Mouse (Mus musculus): ENCODE measurements at regions not wholly inside any gene's neighbourhood (a gene's known extent, or its start where the extent isn't known, plus 50 kb on each side); places are given as distances from the start of the nearest gene placed in this dataset.

- H3K4me1 ChIP-seq, result no peaks in the 10 kb centered on the region
- WGBS, result 76% methylated on average over 4 of the region's 4 CpGs
- H3K27me3 ChIP-seq (replicated peaks), result no peaks in the 10 kb centered on the region
- no peak for ATAC-seq (ENCODE audit: low FRiP score)
- H3K9me3 ChIP-seq (replicated peaks), result no peaks in the 10 kb centered on the region
- H3K4me3 ChIP-seq (replicated peaks), result no peak overlapping the region
- H3K36me3 ChIP-seq, result no peaks in the 10 kb centered on the region
- no peak overlapping the region for H3K4me2 ChIP-seq
- H3K27ac ChIP-seq (replicated peaks), result no peak overlapping the region
- no peak overlapping the region for H3K9ac ChIP-seq (replicated peaks)
Measured at GRCm38 (mm10) chr3:128911122-128911521, 288.6 kb upstream of the Pitx2 start.

- no peak for ATAC-seq (ENCODE audit: low FRiP score)
- Histone ChIP-seq H3K9ac (replicated peaks) (no peak overlapping the region), H3K4me1 (no peaks in the 10 kb centered on the region), H3K36me3 (no peaks in the 10 kb centered on the region), H3K27me3 (replicated peaks) (no peaks in the 10 kb centered on the region), H3K9me3 (replicated peaks) (no peaks in the 10 kb centered on the region), H3K27ac (replicated peaks) (no peak overlapping the region), H3K4me2 (no peak overlapping the region), H3K4me3 (replicated peaks) (no peak overlapping the region)
Measured at GRCm38 (mm10) chr3:128921428-128921827, 278.2 kb upstream of the Pitx2 start.

DNA sequence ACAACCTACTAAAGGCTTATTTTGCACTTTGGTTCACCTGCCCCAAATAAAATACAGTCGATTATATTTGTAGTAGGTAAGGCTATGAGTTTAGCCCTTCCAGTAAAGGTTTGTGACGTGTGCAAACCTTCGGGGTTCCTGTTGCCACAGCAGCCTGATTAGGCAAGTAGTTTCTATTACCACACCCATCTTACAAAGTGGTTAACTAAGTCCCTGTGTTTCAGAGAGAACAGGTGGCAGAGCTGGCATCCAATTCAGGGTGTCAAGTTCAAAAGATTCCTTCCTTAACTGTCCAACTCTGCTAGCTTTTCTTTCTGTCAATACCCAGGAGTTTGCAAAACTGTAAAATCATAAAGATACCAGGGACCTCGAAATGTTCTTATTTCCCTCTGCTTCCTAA, 277.5 kb upstream of the Pitx2 start:
- WGBS, result 68% methylated on average over 4 of the region's 4 CpGs
- Histone ChIP-seq H3K27ac (replicated peaks) (no peak overlapping the region), H3K4me3 (replicated peaks) (no peak overlapping the region), H3K9ac (replicated peaks) (no peak overlapping the region), H3K27me3 (replicated peaks) (no peaks in the 10 kb centered on the region), H3K9me3 (replicated peaks) (no peaks in the 10 kb centered on the region), H3K36me3 (no peaks in the 10 kb centered on the region), H3K4me2 (no peak overlapping the region), H3K4me1 (no peaks in the 10 kb centered on the region)
- ATAC-seq (ENCODE audit: low FRiP score), result no peak

GRCm38 (mm10) chr3:128938536-128938935, 261.1 kb upstream of the Pitx2 start:
- 41% methylated on average over 5 of the region's 5 CpGs for WGBS
- Histone ChIP-seq H3K4me2 (no peak overlapping the region), H3K4me1 (no peaks in the 10 kb centered on the region), H3K36me3 (no peaks in the 10 kb centered on the region), H3K4me3 (replicated peaks) (no peak overlapping the region), H3K9me3 (replicated peaks) (no peaks in the 10 kb centered on the region), H3K27me3 (replicated peaks) (no peaks in the 10 kb centered on the region), H3K27ac (replicated peaks) (no peak overlapping the region), H3K9ac (replicated peaks) (no peak overlapping the region)
- no peak for ATAC-seq (ENCODE audit: low FRiP score)

DNA sequence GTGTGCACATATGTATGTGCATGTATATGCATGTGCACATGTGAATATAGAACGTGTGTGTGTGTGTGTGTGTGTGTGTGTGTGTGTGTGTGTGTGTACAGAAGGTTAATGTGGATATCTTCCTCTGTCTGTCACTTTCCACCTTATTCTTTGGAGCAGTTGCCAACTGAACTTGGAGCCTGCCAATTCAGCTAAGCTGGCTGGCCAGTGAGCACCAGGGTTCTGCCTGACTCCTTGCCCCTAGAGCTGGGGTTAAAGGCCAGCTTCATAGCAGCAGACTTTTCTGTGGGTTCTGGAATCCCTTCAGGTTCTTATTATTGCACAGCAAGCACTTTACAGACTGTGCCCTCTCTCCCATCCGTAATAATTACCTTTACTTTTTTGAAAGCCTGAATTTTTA, 258.5 kb upstream of the Pitx2 start:
- H3K36me3 ChIP-seq, result no peaks in the 10 kb centered on the region
- no peak overlapping the region for H3K4me2 ChIP-seq
- WGBS, result 85% methylated on average over 2 of the region's 2 CpGs
- H3K9ac ChIP-seq (replicated peaks), result no peak overlapping the region
- H3K27ac ChIP-seq (replicated peaks), result no peak overlapping the region
- no peak for ATAC-seq (ENCODE audit: low FRiP score)
- no peaks in the 10 kb centered on the region for H3K4me1 ChIP-seq
- H3K9me3 ChIP-seq (replicated peaks), result no peaks in the 10 kb centered on the region
- H3K4me3 ChIP-seq (replicated peaks), result no peak overlapping the region
- H3K27me3 ChIP-seq (replicated peaks), result no peaks in the 10 kb centered on the region

- H3K4me2 ChIP-seq, result no peak overlapping the region
- H3K27me3 ChIP-seq (replicated peaks), result no peaks in the 10 kb centered on the region
- WGBS, result 60% methylated on average over 6 of the region's 6 CpGs
- no peak for ATAC-seq (ENCODE audit: low FRiP score)
- no peak overlapping the region for H3K27ac ChIP-seq (replicated peaks)
- H3K9me3 ChIP-seq (replicated peaks), result no peaks in the 10 kb centered on the region
- no peaks in the 10 kb centered on the region for H3K36me3 ChIP-seq
- no peaks in the 10 kb centered on the region for H3K4me1 ChIP-seq
- H3K9ac ChIP-seq (replicated peaks), result no peak overlapping the region
- no peak overlapping the region for H3K4me3 ChIP-seq (replicated peaks)
Measured at GRCm38 (mm10) chr3:128944631-128945030, 255.0 kb upstream of the Pitx2 start.

GRCm38 (mm10) chr3:128954886-128955285, 244.8 kb upstream of the Pitx2 start:
- WGBS, result 96% methylated on average over 8 of the region's 8 CpGs
- H3K36me3 ChIP-seq, result no peaks in the 10 kb centered on the region
- no peak overlapping the region for H3K27ac ChIP-seq (replicated peaks)
- no peak overlapping the region for H3K9ac ChIP-seq (replicated peaks)
- H3K9me3 ChIP-seq (replicated peaks), result no peaks in the 10 kb centered on the region
- H3K4me2 ChIP-seq, result no peak overlapping the region
- H3K27me3 ChIP-seq (replicated peaks), result no peaks in the 10 kb centered on the region
- no peak for ATAC-seq (ENCODE audit: low FRiP score)
- no peaks in the 10 kb centered on the region for H3K4me1 ChIP-seq
- no peak overlapping the region for H3K4me3 ChIP-seq (replicated peaks)

- no peak for ATAC-seq (ENCODE audit: low FRiP score)
- WGBS, result 88% methylated on average over 5 of the region's 5 CpGs
- Histone ChIP-seq H3K4me2 (no peak overlapping the region), H3K36me3 (no peaks in the 10 kb centered on the region), H3K9ac (replicated peaks) (no peak overlapping the region), H3K27me3 (replicated peaks) (no peaks in the 10 kb centered on the region), H3K4me3 (replicated peaks) (no peak overlapping the region), H3K9me3 (replicated peaks) (no peaks in the 10 kb centered on the region), H3K4me1 (no peaks in the 10 kb centered on the region), H3K27ac (replicated peaks) (no peak overlapping the region)
Measured at GRCm38 (mm10) chr3:128976752-128977151, 222.9 kb upstream of the Pitx2 start.

DNA sequence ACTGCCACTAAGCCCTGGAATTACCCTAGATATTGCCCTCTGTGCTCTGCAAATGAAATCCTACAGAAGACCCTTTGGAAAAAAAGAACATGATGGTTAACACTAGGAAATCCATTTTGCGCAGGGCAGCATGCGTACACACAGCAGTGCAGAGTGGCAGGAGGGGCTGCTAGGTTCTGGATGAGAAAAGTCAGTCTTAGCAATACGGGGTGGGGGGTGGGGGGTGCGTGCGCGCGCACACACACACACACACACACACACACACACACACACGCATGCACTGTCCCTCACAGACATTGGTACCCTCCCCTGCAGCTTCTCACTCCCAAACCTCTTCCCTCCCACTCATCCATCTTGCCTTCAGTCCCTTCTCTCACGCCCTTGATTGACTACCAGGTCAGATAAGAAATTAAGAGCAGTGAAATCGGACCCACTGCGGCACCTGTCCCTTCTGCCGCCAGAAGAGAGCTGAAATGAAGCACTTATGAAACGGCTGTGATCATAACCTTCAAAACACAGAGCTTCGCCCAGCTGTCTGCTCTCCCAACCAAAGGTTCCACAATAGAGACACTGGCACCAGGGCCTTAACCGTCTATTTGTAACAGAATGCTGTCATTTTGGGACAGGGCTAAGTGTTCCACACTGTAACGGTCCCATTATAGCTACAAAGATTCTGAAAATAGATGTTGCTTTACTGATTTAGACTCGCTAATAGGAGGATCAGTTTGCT, 209.3 kb upstream of the Pitx2 start:
- no peak overlapping the region for H3K4me3 ChIP-seq (replicated peaks)
- H3K9me3 ChIP-seq (replicated peaks), result no peaks in the 10 kb centered on the region
- WGBS, result 81% methylated on average over 17 of the region's 17 CpGs
- no peaks in the 10 kb centered on the region for H3K4me1 ChIP-seq
- no peaks in the 10 kb centered on the region for H3K36me3 ChIP-seq
- H3K9ac ChIP-seq (replicated peaks), result no peak overlapping the region
- ATAC-seq (ENCODE audit: low FRiP score), result no peak
- no peak overlapping the region for H3K27ac ChIP-seq (replicated peaks)
- no peak overlapping the region for H3K4me2 ChIP-seq
- no peaks in the 10 kb centered on the region for H3K27me3 ChIP-seq (replicated peaks)

GRCm38 (mm10) chr3:129002866-129003265, 196.8 kb upstream of the Pitx2 start:
- H3K27me3 ChIP-seq (replicated peaks), result no peaks in the 10 kb centered on the region
- H3K4me1 ChIP-seq, result no peaks in the 10 kb centered on the region
- 46% methylated on average over 7 of the region's 7 CpGs for whole genome bisulfite sequencing
- H3K27ac ChIP-seq (replicated peaks), result no peak overlapping the region
- H3K4me3 ChIP-seq (replicated peaks), result no peak overlapping the region
- H3K9me3 ChIP-seq (replicated peaks), result no peaks in the 10 kb centered on the region
- no peak for ATAC-seq (ENCODE audit: low FRiP score)
- no peaks in the 10 kb centered on the region for H3K36me3 ChIP-seq
- no peak overlapping the region for H3K4me2 ChIP-seq
- no peak overlapping the region for H3K9ac ChIP-seq (replicated peaks)

- Histone ChIP-seq H3K27ac (replicated peaks) (no peak overlapping the region), H3K9me3 (replicated peaks) (no peaks in the 10 kb centered on the region), H3K4me3 (replicated peaks) (no peak overlapping the region), H3K9ac (replicated peaks) (no peak overlapping the region), H3K4me2 (no peak overlapping the region), H3K27me3 (replicated peaks) (no peaks in the 10 kb centered on the region), H3K36me3 (no peaks in the 10 kb centered on the region), H3K4me1 (no peaks in the 10 kb centered on the region)
- WGBS, result 95% methylated on average over 8 of the region's 8 CpGs
- no peak for ATAC-seq (ENCODE audit: low FRiP score)
Measured at GRCm38 (mm10) chr3:129004085-129004484, 195.6 kb upstream of the Pitx2 start.

DNA sequence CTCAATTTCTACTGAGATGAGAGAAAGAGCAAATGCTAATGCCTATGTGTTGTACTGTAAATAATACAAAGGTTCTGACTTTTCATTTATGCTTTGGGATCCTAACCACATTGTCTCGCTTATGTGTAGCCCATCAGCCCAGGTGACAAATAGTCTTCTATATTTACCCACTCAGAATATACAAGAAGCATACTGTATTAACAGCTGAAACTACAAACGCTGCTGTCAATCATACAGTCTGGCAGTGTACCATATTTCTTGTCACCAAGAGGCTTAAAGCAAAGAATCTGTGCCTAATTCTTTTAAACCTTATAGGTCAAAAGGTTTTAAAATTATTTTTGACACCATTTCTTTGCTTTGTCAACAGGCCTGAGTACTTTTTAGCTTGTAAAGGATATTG, 160.8 kb upstream of the Pitx2 start:
- H3K4me2 ChIP-seq, result no peak overlapping the region
- no peak overlapping the region for H3K27ac ChIP-seq (replicated peaks)
- H3K9me3 ChIP-seq (replicated peaks), result no peaks in the 10 kb centered on the region
- H3K36me3 ChIP-seq, result no peaks in the 10 kb centered on the region
- 93% methylated on average over 2 of the region's 2 CpGs for whole genome bisulfite sequencing
- ATAC-seq (ENCODE audit: low FRiP score), result no peak
- H3K9ac ChIP-seq (replicated peaks), result no peak overlapping the region
- no peak overlapping the region for H3K4me3 ChIP-seq (replicated peaks)
- H3K27me3 ChIP-seq (replicated peaks), result no peaks in the 10 kb centered on the region
- H3K4me1 ChIP-seq, result no peaks in the 10 kb centered on the region

- WGBS, result 87% methylated on average over 5 of the region's 5 CpGs
- ATAC-seq (ENCODE audit: low FRiP score), result no peak
Measured at GRCm38 (mm10) chr3:129044834-129045233, 154.8 kb upstream of the Pitx2 start.

More at GRCm38 (mm10) chr3:129044834-129045233, 154.8 kb upstream of the Pitx2 start:
- Histone ChIP-seq H3K4me2 (no peak overlapping the region), H3K27me3 (replicated peaks) (no peaks in the 10 kb centered on the region), H3K27ac (replicated peaks) (no peak overlapping the region), H3K4me3 (replicated peaks) (no peak overlapping the region), H3K4me1 (no peaks in the 10 kb centered on the region), H3K9ac (replicated peaks) (no peak overlapping the region), H3K9me3 (replicated peaks) (no peaks in the 10 kb centered on the region), H3K36me3 (no peaks in the 10 kb centered on the region)

Data from neural tube, embryonic 15.5 days (tissue).